Mouse (Mus musculus) intestine, embryonic 15.5 days (tissue): ENCODE measurements around the gene Rhot2. TPM values are rescaled to one million over a fixed set of nuclear protein-coding genes. Genes with fewer than 3 reads are reported as not detected.

ENCODE experiments used
- ATAC-seq: fragments of 200-750 bp; cut with Nextera tagmentation; 2 replicates; pipeline ENCODE4 v1.8.0; 2017; ENCODE audit warnings: moderate TSS enrichment, moderate library complexity
- H3K27ac ChIP-seq: fragments of 300-500 bp; sonication (generic); 2 replicates; pipeline ENCODE4 v1.5.1; 2015; ENCODE audit warnings: mild to moderate bottlenecking, inconsistent platforms
- H3K27me3 ChIP-seq: fragments of 300-500 bp; sonication (generic); replicated peaks from 2 replicates; pipeline ENCODE4 v1.6.1; 2015; ENCODE audit warnings: inconsistent platforms
- H3K36me3 ChIP-seq: fragments of 300-500 bp; sonication (generic); 2 replicates; pipeline ENCODE4 v1.6.1; 2015; ENCODE audit warnings: inconsistent platforms
- H3K4me1 ChIP-seq: fragments of 300-500 bp; sonication (generic); replicated peaks from 2 replicates; pipeline ENCODE4 v1.6.1; 2015; ENCODE audit warnings: inconsistent platforms
- H3K4me2 ChIP-seq: fragments of 300-500 bp; sonication (generic); replicated peaks from 2 replicates; pipeline ENCODE4 v1.6.1; 2015; ENCODE audit warnings: mild to moderate bottlenecking, inconsistent platforms
- H3K4me3 ChIP-seq: fragments of 300-500 bp; sonication (generic); replicated peaks from 2 replicates; pipeline ENCODE4 v1.5.1; 2015; ENCODE audit warnings: inconsistent platforms
- H3K9ac ChIP-seq: fragments of 300-500 bp; sonication (generic); 2 replicates; pipeline ENCODE4 v1.6.1; 2015; ENCODE audit warnings: inconsistent platforms
- H3K9me3 ChIP-seq: fragments of 300-500 bp; sonication (generic); 2 replicates; pipeline ENCODE4 v1.6.1; 2016; ENCODE audit warnings: inconsistent platforms
- WGBS: fragments of 180-500 bp; shearing (Covaris S2); methylation state at CpG from one replicate; pipeline ENCODE4 v1.1.7; 2015; 5-methylcytosine and 5-hydroxymethylcytosine counted together
- polyA plus RNA-seq: library from polyadenylated mRNA; unstranded; fragments of >200 nt; fragmentation: Nextera tagmentation; extraction: Ambion mirVana; gene quantifications from 2 replicates; pipeline ENCODE4 v1.2.1, GENCODE M21; 2015

The Rhot2 gene
- polyA plus RNA-seq, 1 experiment from 2014 or later: 19.2 TPM

- Histone ChIP-seq H3K27me3 (no peaks in the 10 kb centered on the region), H3K4me3 (no peak overlapping the region), H3K9ac (no peak overlapping the region), H3K4me2 (no peak overlapping the region), H3K27ac (no peak overlapping the region), H3K9me3 (no peaks in the 10 kb centered on the region), H3K4me1 (peaks cover 21% of the 10 kb centered on the region), H3K36me3 (peaks cover 25% of the 10 kb centered on the region)
- ATAC-seq: no peak
- WGBS: 76% methylated on average over 8 of the region's 8 CpGs
Observed at GRCm38 (mm10) chr17:25879750-25880149, 35.1 kb upstream of the Rhot2 start.

GRCm38 (mm10) chr17:25879261-25879660 lies 34.6 kb upstream of the Rhot2 start:
- H3K9me3 ChIP-seq: no peaks in the 10 kb centered on the region
- ATAC-seq: no peak
- 59% methylated on average over 4 of the region's 4 CpGs for WGBS
- peaks cover 23% of the 10 kb centered on the region for H3K36me3 ChIP-seq
- no peak overlapping the region for H3K9ac ChIP-seq
- no peaks in the 10 kb centered on the region for H3K27me3 ChIP-seq
- no peak overlapping the region for H3K27ac ChIP-seq
- H3K4me2 ChIP-seq: no peak overlapping the region
- no peak overlapping the region for H3K4me3 ChIP-seq
- H3K4me1 ChIP-seq: peaks cover 21% of the 10 kb centered on the region

- WGBS: 93% methylated on average over 19 of the region's 19 CpGs
- ATAC-seq: no peak
Observed at GRCm38 (mm10) chr17:25878611-25879180, 34.0 kb upstream of the Rhot2 start.

DNA sequence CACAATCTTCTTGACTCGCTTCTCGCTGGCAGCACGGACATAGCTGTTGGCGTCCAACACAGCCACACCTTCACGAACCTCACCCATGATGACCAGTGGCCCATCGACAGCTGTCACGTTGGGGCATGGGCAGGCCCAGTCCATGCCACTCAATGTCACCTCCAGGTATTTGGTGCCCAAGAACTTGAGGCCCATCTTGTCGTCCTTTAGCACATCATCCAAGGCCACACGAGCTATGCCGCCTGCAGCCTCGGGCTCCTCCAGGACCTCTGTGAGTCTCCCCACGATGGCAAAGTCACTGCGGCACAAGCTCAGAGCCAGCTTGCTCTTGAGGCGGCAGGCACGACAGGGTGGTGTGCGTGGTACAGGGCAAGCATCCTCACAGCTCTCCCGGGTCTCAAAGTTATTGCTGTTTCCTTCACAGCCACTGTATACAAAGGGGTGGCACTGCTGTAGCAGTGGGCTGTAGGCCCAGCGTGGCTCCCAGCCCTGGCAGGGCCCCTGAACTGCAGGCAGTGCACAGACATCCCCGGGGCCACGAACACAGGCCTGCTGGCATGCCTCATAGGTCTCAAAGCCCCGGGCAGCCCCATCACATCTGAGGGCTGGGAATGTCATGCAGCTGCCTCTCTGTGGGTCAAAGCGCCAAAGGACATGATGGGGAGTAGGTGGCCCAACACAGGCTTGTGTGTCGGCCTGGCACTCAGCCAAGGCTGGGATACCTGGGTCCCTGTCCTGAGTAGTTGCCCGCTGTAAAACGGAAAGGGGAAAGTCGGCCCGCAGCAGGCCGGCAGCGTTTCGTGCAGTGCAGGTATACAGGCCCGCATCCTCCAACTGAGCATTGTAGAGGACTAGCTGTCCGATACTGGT lies 33.3 kb upstream of the Rhot2 start:
- WGBS: 92% methylated on average over 32 of the region's 32 CpGs

More at GRCm38 (mm10) chr17:25878611-25879180, 34.0 kb upstream of the Rhot2 start:
- Histone ChIP-seq H3K27ac (no peak overlapping the region), H3K9ac (no peak overlapping the region), H3K4me3 (no peak overlapping the region), H3K9me3 (no peaks in the 10 kb centered on the region), H3K36me3 (peaks cover 21% of the 10 kb centered on the region), H3K4me2 (no peak overlapping the region), H3K27me3 (no peaks in the 10 kb centered on the region), H3K4me1 (peaks cover 26% of the 10 kb centered on the region)

GRCm38 (mm10) chr17:25877025-25877424 lies 32.4 kb upstream of the Rhot2 start:
- 96% methylated on average over 3 of the region's 3 CpGs for WGBS
- Histone ChIP-seq H3K27ac (no peak overlapping the region), H3K4me3 (no peak overlapping the region), H3K4me1 (peaks cover 26% of the 10 kb centered on the region), H3K9me3 (no peaks in the 10 kb centered on the region), H3K4me2 (peak overlapping the region; percentile 88), H3K9ac (no peak overlapping the region), H3K36me3 (peaks cover 9% of the 10 kb centered on the region; the same call in 1 of the 2 replicates), H3K27me3 (no peaks in the 10 kb centered on the region)
- ATAC-seq: no peak

More for the DNA sequence above, 33.3 kb upstream of the Rhot2 start:
- peaks cover 13% of the 10 kb centered on the region for H3K36me3 ChIP-seq
- no peak for ATAC-seq
- H3K4me2 ChIP-seq: no peak overlapping the region
- no peaks in the 10 kb centered on the region for H3K9me3 ChIP-seq
- H3K9ac ChIP-seq: no peak overlapping the region
- peaks cover 26% of the 10 kb centered on the region for H3K4me1 ChIP-seq
- no peak overlapping the region for H3K27ac ChIP-seq
- H3K27me3 ChIP-seq: no peaks in the 10 kb centered on the region
- no peak overlapping the region for H3K4me3 ChIP-seq

DNA sequence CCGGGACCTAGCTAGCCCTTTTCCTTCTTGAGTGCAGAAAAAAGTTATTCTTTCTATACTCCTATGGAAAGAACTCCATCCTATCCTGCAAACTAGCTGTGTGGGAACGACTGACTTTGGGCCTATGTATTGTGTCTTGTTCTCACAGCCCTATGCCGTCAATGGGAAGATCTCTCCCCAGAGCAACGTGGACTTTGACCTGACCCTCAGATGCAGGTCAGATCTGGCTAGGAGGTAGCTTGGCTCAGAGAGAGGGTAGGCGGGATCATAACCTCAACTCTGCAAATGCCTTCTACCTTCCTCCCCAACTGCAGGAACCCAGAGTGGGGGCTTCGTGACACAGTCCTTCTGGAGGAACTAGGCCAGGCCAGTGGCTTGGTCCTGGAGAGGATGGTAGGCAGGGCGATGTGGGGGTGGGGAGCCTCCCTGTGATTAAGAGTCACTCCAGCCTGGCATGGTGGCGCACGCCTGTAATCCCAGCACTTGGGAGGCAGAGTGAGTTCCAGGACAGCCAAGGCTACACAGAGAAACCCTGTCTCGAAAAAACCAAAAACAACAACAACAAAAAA lies 31.8 kb upstream of the Rhot2 start:
- WGBS: 56% methylated on average over 10 of the region's 10 CpGs
- H3K27ac ChIP-seq: 0 out of 2 replicates have a peak overlapping the region, but pooled peaks have one; percentile 94

DNA sequence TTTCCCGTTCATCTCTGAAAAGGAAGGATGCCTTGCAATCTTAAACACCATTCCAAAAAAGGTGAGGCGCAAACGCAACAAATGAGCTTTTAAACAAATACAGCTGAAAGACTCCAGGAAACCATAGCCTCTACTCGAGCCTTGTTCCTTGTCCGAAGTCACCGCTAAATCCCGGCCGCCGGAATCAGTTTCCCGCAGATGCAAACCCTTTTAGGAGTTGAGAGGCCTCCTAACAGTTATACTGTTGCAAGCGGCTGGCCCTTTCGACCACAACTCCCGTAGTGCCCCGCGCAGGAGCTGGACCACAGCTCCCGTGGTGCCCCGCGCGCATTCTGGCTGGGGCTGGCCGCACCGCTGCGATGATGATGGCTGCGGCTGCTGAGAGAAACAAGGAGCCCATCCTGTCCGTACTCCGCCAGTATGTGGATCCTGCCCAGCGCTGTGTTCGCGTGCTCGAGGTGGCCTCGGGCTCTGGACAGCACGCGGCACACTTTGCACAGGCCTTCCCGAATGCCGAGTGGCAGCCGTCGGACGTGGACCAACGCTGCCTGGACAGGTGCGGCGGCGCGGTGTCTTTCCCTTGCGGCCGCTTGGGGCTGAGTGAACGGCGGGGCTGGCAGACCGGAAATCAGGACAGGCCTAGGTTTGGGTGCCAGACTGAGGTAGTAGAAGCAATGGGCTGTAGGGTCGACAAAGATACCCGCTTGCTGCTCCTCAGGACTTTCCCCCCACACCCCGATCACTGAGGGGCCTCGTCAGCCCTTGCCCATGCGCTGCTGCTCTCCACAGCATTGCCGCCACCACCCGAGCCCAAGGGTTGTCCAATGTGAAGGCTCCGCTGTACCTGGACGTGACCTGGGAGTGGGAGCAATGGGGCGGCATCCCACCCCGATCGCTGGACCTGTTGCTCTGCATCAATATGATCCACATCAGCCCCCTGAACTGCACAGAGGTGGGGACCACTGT lies 30.8 kb upstream of the Rhot2 start:
- Histone ChIP-seq H3K4me1 (peaks cover 22% of the 10 kb centered on the region), H3K27ac (peak overlapping the region; percentile 94), H3K4me3 (peak overlapping the region; percentile 64), H3K36me3 (peaks cover 9% of the 10 kb centered on the region; the same call in 1 of the 2 replicates), H3K9ac (peak overlapping the region; percentile 66), H3K4me2 (peak overlapping the region; percentile 88), H3K27me3 (no peaks in the 10 kb centered on the region), H3K9me3 (no peaks in the 10 kb centered on the region)
- WGBS: 1% methylated on average over 59 of the region's 59 CpGs
- peak; percentile 95 for ATAC-seq

More for the DNA sequence above, 31.8 kb upstream of the Rhot2 start:
- peak overlapping the region; percentile 88 for H3K4me2 ChIP-seq
- ATAC-seq: no peak
- peak overlapping the region; percentile 66 for H3K9ac ChIP-seq
- H3K36me3 ChIP-seq: peaks cover 9% of the 10 kb centered on the region; the same call in 1 of the 2 replicates
- H3K27me3 ChIP-seq: no peaks in the 10 kb centered on the region
- H3K4me1 ChIP-seq: peaks cover 24% of the 10 kb centered on the region
- H3K9me3 ChIP-seq: no peaks in the 10 kb centered on the region
- peak overlapping the region; percentile 64 for H3K4me3 ChIP-seq

DNA sequence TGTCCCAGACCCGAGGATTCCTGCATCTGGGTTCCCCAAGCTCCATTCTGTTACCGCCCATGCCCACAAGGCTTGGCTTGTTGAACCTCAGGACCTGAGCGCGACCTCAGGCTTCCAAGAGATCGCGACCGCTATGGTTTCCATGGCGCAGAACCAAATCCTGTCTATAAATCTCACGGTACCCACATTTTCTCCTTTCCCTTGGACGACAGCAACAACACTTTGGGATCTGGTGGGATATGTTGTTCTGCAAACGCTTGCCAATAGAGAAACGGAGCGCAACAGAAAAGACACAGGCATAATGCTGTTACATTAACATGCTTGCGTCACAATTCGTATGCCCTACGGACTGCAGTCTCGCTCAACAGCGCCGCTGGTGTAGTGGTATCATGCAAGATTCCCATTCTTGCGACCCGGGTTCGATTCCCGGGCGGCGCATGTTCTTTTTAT lies 30.1 kb upstream of the Rhot2 start, which contains the start of gene Mettl26:
TSS of gene Mettl26 (plus strand) at position 354 of the 450 bp plus-strand sequence.
- Histone ChIP-seq H3K36me3 (peaks cover 9% of the 10 kb centered on the region; the same call in 1 of the 2 replicates), H3K4me3 (peak within 1 kb of the TSS; percentile 64), H3K9ac (peak within 1 kb of the TSS; percentile 66), H3K4me1 (peaks cover 19% of the 10 kb centered on the region), H3K4me2 (peak within 1 kb of the TSS; percentile 88), H3K27me3 (no peaks in the 10 kb centered on the region), H3K27ac (peak within 1 kb of the TSS; percentile 94), H3K9me3 (no peaks in the 10 kb centered on the region)
- under 1% methylated on average over 25 of the region's 25 CpGs for WGBS
- peak; percentile 87 for ATAC-seq

DNA sequence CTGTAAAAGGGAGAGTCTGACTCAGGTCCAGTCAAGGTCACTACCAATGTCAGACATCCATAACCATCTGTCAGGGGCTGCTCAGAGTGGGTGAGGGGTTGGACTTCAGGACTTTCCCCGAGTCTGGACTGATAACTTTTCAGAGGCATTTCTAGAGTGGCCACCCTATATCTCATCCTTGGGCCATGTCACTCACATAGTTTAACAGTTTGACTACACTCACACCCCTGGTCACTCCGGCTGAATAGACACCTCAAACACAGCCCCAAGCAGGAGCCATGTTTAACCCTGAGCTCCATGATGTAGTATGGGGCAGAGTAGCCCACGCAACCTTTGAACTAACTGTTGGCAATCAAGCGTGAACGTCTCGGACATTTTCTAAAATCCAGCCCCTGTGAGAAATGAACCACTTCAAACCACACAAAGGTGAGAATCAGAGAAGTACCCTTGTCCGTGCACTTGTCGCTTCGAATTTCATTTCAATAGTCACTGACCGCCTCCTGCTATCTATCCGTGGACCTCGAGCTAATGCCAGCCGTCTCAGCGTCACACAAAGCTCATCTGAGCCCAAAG lies 29.6 kb upstream of the Rhot2 start:
- H3K27me3 ChIP-seq: no peaks in the 10 kb centered on the region
- H3K4me2 ChIP-seq: peak overlapping the region; percentile 88
- no peaks in the 10 kb centered on the region for H3K9me3 ChIP-seq
- H3K4me1 ChIP-seq: peaks cover 19% of the 10 kb centered on the region
- H3K4me3 ChIP-seq: peak overlapping the region; percentile 64
- H3K36me3 ChIP-seq: peaks cover 9% of the 10 kb centered on the region; the same call in 1 of the 2 replicates
- ATAC-seq: no peak
- peak overlapping the region; percentile 48 for H3K9ac ChIP-seq
- 7% methylated on average over 14 of the region's 14 CpGs for WGBS
- peak overlapping the region; percentile 56; the same call in 1 of the 2 replicates for H3K27ac ChIP-seq

DNA sequence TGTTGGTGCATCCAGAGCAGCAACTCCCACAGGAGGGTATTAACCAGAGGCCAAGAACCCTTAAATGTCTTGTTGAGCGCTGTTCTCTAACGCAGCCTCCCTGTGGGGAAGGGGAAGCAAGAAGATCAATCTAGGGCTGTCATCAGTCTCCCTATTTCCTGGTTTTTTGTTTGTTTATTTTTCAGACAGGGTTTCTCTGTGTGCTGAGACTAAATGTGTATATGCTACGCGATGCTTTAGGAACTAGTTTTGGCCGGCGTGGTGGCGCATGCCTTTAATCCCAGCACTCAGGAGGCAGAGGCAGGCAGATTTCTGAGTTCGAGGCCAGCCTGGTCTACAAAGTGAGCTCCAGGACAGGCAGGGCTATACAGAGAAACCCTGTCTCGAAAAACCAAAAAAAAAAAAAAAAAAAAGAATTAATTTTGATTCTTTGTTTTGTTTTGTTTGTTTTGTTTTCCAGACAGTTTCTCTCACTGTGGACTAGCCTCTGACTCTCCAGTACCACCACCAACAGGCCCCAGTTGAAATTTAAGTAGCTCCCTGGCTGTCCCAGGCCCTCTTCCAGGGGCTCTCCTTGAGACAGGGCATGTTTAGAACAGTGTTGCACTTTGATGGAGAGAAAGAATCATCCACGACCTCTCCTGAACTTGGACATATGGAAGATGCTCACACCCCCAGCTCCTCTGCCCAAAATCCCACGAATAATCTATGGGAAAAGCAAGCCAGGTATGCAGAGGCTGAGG lies 28.9 kb upstream of the Rhot2 start:
- no peak overlapping the region for H3K27ac ChIP-seq
- no peaks in the 10 kb centered on the region for H3K9me3 ChIP-seq
- WGBS: 79% methylated on average over 11 of the region's 11 CpGs
- H3K4me2 ChIP-seq: peak overlapping the region; percentile 88
- 0 out of 2 replicates have a peak overlapping the region, but pooled peaks have one; percentile 64 for H3K4me3 ChIP-seq
- H3K4me1 ChIP-seq: peaks cover 19% of the 10 kb centered on the region
- peaks cover 8% of the 10 kb centered on the region; the same call in 1 of the 2 replicates for H3K36me3 ChIP-seq
- H3K9ac ChIP-seq: no peak overlapping the region
- H3K27me3 ChIP-seq: no peaks in the 10 kb centered on the region
- ATAC-seq: no peak
